Mouse (Mus musculus): ENCODE data around the gene Arap2.

The Arap2 gene

DNA sequence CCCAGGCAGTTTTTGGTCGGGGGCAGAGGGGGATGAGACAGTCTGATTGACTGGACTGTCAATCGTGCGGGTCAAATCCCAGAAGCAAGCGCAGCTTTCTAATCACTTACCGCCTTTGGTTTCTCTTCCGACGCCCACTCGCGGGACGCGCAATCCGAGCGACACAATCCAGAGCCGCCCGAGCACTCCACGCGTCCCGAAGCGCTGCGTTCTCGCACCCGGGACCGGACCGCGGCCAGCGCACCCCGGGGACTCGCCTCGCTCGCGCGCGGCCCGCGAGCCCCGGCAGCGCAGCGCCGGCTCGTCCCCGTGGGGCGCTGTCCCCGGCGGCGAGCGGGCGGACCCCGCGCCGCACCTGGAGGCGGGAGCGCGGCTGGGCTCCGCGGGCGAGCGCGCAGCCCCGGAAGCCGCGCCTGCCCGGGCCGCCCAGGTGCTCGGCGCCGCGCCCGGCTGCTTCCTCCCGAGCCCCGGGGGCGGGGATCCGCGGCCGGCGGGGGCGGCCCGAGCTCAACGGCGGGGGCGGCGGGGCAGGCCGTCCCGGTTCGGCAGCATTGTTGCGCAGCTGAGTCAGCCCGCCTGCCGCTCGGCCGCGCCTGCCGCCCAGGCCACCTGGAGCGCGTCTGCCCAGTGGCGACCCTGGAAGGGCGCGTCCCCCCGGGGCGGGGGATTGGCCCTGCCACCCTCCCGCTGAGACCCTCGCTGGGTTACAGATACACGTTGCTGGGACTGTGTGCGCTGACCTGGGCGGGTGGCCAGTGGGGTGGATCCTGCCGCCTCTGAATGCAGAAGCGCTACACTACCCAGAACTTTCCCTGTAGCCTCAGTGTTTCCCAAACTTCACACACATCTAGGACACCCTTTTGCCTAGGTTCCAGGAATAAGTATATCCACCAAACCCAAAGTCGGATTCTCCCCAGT lies at the start of gene Arap2:
Arap2 (minus strand) TSS at position 376 of the 918 bp plus-strand sequence.
- CTCF ChIA-PET: no interaction called here

DNA sequence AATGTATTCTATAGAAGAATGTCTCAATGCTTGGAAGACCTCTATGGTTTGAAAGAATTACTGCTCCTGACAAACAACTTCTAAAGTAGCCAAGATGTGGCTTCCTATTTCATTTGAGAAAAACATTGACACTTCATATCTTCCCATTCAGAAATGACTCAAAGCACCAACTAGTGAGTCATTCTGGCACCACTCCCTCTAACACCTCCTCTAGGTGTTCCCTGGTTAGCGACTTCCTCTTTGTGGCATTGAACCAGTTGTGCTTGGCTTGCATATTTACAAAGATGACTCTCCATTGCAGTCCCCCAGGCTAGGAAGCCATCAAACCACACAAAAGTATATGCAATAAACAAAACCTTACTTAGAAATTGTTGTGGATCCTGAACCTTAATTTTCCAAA lies 49.8 kb upstream of the Arap2 start:
- ChIA-PET POLR2A (no interaction called here), CTCF (no interaction called here)

More for the DNA sequence above, at the start of gene Arap2:
- POLR2A ChIA-PET: interaction anchor here in 2 of 4 experiments (0.7 to 1.1 kb wide), 2 partner anchors 9 to 1167 kb away, joined by 3 to 4 read pairs; no protein-coding TSS in a partner anchor

DNA sequence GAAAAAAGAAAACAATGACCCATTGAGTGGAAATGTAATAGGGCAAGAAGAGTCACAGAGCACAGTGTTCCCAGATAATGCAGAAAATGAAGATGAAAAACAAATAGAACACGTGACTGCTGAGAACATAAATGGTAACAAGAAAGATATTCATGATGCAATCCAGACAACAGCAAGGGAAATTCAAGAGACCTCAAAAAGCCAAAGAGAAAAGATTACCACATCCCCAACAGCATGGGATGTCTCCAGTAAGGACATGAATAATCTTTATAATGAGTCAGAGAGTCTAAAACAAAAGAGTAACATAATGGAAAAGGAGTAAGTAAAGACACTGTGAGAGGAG lies 48.1 kb upstream of the Arap2 start:
- ChIA-PET POLR2A (no interaction called here), CTCF (no interaction called here)

DNA sequence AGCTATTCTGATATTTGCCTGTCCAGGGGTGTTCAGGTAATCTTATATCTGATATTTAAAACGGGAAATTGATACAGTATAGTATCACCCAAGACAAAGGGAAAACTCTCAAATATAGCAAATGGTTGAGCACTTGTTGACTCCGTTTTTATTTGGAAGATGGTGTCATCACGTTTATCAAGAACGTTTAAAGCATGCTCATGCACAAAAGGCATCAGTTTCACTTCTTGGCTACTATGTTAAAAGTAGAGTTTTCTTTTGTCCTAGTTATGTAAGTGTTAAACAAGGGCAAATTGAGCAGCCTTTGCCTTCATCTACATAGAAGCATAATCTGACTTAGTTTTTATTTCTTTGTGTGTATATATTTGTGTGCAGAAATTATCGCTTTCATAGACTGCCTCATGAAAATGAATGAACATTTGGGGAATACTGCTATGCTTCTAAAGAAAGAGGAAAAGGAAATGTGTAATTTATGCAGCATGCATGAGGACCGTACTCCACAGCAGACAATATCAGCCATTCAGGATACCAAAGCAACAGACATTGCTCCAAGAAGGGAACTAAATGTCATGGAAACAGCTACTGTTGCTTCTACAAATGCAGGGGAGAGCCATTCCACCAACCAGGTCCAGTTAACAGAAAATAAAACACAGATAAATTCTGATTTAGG lies 47.6 kb upstream of the Arap2 start, which contains the start of gene Dthd1:
Dthd1 (plus strand) TSS at position 422 of the 670 bp plus-strand sequence.
- POLR2A ChIA-PET: no interaction called here

DNA sequence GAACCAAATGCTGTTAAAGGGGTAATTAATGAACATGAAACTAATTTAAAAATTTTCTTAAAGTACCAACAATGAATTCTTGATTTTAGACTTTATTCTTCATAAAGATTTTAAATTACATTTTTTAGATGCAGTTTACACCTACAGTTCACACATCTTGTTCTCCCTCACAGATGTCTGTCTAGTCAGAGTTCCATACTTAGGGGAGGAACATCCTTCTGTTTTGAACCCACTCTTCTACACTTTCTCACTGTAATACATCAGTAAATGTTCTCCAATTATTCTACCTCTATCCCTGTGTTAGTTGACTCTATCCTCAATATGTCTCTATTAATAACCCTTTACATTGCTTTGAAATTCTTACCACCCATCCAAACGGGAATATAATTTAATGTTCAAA lies 26.8 kb upstream of the Arap2 start:
- ChIA-PET POLR2A (no interaction called here), CTCF (no interaction called here)

More for the DNA sequence above, 47.6 kb upstream of the Arap2 start, which contains the start of gene Dthd1:
- CTCF ChIA-PET: no interaction called here

DNA sequence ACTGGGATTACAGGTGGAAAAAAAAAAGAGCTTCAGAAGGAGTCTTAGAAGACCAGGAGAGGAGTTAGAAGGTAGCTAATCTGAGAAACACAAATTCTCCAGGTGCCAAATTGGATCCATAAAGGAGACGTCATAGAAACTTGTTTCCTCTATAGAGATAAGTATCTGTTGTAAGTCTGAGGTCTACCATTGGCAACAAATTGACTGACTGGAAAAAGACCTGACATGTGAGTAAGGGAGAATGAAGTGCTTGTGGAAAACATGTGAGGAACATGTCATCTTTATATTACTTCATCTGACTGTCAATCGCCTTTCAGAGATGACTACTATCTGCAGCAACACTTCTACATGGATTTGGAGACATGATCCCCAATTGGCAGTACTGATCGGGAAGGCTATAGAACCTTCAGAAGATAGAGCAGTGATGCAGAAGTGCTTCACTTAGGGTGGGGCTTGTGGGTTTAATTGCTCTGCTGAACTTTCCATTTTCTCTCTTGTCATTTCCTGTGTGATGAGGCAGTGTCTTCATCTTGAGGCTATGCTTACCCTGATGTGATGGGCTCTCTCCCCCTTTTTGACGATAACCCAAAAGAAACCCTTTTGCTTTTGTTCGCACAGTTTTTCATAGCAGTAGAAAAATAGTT lies 25.1 kb upstream of the Arap2 start:
- ChIA-PET CTCF (interaction anchor here in 1 of 4 experiments (0.6 kb wide), 1 partner anchor 74 kb away, joined by 3 read pairs; no protein-coding TSS in a partner anchor), POLR2A (no interaction called here)

DNA sequence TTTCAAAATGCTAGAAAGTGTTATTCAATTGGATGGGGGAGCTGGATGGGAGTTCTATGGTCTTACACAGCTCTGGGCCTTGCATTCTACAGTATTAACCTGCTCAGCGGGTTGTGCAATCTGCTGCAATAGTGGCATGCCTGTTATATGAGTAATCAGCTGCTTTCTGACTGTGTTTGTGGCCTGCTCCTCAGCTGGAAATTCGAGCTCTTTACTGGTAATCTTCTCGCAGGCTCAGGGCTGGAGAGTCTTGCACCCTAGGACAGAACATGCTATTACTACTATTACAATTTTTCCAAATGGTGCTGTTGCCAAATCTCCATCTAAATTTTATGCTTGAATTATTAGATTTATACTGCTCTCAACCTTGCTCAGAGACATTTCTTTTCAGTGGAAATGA lies 20.9 kb upstream of the Arap2 start:
- CTCF ChIA-PET: no interaction called here
- POLR2A ChIA-PET: no interaction called here

DNA sequence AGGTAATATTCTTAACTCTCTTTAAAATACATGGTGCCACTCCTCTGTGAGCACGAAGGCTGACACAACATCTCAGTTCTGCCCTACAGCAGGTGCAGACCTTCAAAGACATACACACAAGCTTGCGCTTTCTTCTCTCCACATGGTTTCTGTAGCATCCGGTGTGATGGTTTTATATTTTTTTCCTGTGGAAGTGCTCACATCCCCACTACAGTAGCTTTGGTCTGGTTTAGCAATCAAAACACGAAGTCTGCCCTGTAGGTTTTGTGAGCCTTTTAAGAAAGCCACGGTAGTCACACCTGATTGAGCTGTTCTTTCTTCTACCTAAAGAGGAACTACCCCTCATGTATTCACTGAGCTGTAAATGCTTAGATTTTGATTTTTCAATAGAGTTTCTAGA lies 12.7 kb upstream of the Arap2 start:
- ChIA-PET POLR2A (no interaction called here), CTCF (no interaction called here)

DNA sequence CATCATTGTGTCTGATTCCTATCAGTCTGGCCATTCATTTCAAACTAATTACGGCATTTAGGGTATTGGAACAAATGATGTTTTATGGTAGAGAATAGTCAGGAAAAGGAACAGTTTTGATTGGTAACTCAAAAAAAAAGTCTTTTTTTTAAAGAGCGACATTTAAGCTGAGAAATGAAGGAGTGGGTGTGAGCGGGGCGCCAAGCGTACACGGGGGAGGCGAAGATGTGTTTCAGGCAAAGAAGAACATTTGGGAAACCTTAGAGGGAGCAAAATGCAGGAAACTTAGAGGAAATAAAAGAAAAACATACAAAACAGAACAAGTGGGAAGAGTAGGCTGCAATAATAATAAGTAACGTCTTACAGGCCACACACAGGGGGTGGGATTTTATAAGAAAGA lies 11.8 kb upstream of the Arap2 start:
- ChIA-PET POLR2A (no interaction called here), CTCF (interaction anchor here in 1 of 4 experiments (0.8 kb wide), 1 partner anchor 38 kb away, joined by 3 read pairs; no protein-coding TSS in a partner anchor)

DNA sequence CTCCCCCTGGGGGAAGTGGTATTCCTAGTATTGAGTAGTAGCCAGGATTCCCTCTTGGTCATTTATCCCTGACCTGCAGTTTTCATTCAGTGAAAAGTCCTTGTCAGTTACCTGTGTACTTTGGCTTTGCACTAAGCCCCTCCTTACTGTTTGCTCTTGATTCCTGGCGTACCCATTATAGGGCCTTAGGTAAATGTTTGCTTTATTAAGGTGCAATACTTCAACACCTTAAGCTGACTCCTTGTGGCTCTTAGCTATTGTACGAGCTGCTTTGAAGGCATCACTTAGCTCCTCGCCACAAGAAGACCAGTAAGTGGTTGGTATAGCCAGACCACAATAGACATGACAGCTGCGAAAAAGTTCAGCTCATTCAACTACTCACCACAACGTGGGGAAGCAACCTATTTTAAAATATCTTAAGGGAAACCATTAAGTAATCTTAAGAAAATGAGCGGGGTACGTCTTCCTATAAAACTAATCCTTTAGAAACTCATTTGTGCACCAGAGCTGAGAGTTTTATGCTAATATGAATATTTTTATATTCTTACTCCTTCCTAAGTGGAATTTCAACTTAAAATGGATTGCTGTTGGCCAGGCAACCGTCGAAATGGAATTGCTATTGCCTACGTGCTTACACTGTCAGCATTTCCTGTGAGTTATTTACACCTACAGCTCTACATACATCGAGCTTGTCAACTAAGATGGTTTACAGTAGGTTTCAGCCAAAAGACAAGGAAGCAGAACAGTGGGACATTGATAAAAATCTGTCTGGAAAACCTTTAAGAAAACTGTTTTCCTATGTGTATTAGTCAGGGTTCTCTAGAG lies 6.0 kb upstream of the Arap2 start:
- CTCF ChIA-PET: no interaction called here
- POLR2A ChIA-PET: interaction anchor here in 1 of 4 experiments (0.5 kb wide), 1 partner anchor 1007 kb away, joined by 3 read pairs; no protein-coding TSS in a partner anchor

DNA sequence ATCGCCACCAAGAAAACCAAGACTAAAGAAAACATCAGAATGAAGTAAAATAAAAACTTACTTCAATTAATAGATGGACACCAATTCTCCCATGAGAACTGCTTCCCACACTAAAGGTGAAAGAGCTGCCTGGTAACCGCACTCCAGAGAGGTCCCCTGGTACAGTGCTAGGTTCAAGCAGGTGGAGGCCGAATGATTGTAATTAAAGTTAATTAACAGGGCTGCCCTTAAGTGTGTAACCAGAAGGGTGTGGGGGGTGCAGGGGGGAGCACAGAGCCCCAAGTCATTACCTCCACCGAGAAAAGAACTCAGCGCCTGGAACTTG lies 538 bp downstream of the Arap2 start:
- POLR2A ChIA-PET: interaction anchor here in 2 of 4 experiments (0.7 to 1.1 kb wide), 2 partner anchors 9 to 1167 kb away, joined by 3 to 4 read pairs; no protein-coding TSS in a partner anchor
- CTCF ChIA-PET: no interaction called here

DNA sequence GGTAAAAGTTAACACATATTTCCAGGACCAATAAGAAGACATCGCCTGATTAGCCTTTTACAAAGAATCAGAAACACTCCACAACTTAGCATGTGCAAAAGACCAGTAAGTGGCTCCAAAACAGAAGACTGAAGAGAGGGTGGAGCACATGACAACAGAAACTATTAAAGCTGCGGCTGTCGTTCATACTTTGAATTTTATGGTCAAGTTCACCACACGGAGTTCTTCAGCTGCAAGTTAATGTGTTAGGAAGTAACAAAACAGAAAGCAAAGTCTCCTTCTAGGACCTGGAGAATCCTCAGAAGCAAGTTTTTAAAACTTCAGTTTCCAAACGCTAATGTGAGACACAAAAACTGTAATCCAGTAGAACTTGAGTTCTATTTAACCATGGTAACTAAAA lies 1.8 kb downstream of the Arap2 start:
- CTCF ChIA-PET: no interaction called here
- POLR2A ChIA-PET: interaction anchor here in 1 of 4 experiments (0.6 kb wide), 1 partner anchor 20 kb away, joined by 3 read pairs; no protein-coding TSS in a partner anchor

DNA sequence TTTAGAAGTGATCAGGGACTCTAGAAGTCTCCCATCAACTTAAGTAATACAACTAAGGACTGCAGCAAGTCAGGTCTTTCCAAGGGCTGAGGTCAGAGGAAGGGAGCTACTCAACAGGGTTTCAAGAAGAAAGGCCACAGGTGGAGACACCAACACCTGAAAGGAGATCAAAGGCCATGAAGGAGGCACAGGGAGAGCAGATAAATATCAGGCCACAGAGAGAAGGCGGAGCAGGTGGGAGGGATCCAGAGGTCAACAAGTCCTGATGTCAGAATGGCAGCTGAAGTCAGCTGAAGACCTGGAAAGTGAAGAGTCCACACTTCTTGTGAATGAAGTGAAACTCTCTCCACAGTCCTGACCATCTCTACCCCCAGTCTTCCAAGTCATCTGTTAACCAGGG lies 2.9 kb downstream of the Arap2 start:
- ChIA-PET POLR2A (interaction anchor here in 1 of 4 experiments (0.9 kb wide), 1 partner anchor 11 kb away, joined by 3 read pairs; no protein-coding TSS in a partner anchor), CTCF (no interaction called here)

DNA sequence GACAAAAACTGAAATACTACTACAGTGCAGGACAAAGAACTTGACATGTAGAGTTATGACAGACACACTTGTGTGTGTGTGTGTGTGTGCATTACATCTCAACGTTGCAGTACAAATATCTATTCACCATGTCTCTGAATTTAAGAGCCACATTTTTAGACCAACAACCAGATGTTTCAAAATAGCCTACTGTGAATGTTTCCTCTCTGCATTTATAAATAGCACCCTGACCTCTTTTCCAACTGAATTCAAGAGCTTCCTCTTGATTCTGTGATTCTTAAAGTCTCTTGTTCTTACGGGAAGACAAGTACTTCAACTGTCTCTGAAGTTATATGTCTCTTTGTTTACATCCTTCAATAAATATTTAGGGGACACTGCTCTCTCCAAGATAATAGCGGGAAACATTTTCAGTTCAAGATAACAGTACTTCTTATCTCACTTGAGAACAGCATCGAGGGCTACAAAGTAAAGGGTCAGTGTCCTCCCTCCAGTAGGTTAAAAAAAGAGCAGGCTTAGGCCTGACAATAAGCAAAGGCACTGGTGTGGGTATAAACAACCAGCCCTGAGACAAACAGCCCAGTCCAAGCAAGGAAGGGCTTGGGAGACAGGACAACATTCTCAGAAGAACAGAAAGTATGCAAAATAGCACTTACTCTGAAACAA lies 3.5 kb downstream of the Arap2 start:
- CTCF ChIA-PET: no interaction called here
- POLR2A ChIA-PET: interaction anchor here in 1 of 4 experiments (0.9 kb wide), 1 partner anchor 10 kb away, joined by 3 read pairs; no protein-coding TSS in a partner anchor

DNA sequence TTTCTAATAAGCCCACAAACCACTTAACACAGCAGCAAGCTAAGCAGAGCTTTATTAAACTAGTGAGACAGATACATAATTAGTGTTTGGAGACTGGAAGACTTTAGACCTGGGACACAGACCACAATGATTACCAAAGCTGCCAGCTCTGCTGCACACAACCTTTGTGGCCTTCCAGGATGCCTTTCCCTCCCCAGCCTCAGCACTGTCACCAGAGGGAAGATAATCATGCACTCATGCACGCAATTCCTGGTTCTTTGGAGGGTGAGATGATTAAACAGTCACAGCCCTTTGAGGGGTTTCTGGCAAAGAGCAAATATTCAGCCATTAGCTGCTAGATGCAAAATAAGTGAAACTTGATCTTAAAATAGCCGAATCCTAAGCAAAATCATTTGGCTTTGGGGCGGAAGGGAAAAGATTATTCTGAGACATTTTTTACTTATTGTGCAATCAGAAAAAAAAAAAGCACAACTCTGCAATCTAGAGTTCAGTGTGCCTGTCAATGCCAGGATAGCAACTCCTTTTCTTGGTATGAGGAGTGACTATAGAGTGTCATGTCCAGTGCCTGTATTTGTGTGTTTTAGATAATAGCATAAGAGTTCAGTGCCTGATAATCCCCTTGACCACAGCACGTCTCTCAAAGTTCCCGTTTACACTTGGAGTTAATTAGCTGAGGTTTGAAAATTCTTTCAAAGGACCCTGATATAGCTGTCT lies 5.0 kb downstream of the Arap2 start:
- CTCF ChIA-PET: interaction anchor here in 1 of 4 experiments (0.6 kb wide), 1 partner anchor 21 kb away, joined by 3 read pairs; no protein-coding TSS in a partner anchor
- POLR2A ChIA-PET: interaction anchor here in 1 of 4 experiments (0.7 kb wide), 1 partner anchor 1147 kb away, joined by 3 read pairs; no protein-coding TSS in a partner anchor

DNA sequence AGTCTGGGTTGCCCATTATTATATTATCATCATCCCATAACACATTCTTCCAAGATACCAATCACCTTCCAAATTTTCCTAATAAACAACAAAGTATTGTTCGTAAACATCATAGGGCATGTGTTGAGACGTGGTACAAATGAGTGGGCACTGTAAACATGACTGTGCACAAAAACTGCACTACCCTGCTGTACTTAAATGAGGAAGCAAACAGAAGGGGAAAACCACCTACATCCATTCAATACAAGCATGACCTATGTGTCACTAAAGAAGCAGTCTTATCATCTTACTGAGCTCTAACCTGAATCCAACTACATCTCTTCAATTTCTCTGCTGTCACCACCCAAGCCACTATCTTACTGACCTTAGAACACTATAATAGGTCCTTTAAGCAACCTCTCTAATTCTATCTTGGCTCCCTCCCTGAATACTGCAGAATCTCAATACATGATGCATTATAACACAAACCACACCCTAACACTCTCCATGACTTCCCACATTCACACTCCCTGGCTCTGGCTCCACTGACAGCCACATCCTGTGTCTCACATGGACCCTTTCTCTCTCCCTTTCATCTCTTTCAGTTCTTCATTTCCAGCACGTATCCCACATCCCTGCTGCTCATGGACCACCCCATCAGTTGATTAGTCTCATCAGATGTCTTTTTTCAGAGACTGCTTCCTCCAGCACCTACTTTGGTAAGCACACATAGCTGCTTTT lies 10.0 kb downstream of the Arap2 start:
- POLR2A ChIA-PET: interaction anchor here in 1 of 4 experiments (1.1 kb wide), 1 partner anchor 10 kb away, joined by 3 read pairs; the partner anchor contains the start of gene Arap2

DNA sequence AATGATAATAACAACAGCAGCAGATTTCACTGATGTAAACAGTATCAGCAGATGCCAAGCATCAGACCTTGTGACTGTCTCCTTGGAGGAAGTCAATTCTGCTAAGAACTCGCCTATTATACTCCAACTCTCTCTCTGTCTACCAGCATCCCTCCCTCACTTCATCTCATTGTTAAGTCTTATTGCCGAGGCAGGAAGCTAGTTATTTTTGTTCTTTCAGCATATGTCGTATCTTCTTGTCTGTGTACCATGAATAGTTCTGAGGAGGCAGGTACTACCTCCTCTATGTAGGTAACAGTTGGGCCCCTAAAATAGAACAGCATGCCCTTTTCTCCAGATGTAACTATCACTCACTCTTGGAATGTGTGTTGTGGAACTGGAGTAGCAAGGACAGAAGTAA lies 13.0 kb downstream of the Arap2 start:
- ChIA-PET CTCF (no interaction called here), POLR2A (no interaction called here)

More for the DNA sequence above, 10.0 kb downstream of the Arap2 start:
- CTCF ChIA-PET: no interaction called here

Measured in embryonic stem cell, embryonic (primary cell).